Mouse (Mus musculus): Measurements from ENCODE around the gene Vmac. TPM values are rescaled to one million over a fixed set of nuclear protein-coding genes. Genes with fewer than 3 reads are reported as not detected.

The Vmac gene
- polyA plus RNA-seq, 1 experiment from 2014 or later = 31.3 TPM

GRCm38 (mm10) chr17:56688045-56688444 is 29.8 kb downstream of the Vmac start:
- Histone ChIP-seq H3K27ac (ENCODE audit: low read length) (no peak overlapping the region), H3K4me1 (ENCODE audit: control insufficient read depth, insufficient read depth, low read length) (0 out of 2 replicates have a peak, but pooled peaks cover under 1% of the 10 kb centered on the region), H3K36me3 (ENCODE audit: control insufficient read depth, insufficient read depth, low read length) (peaks cover 65% of the 10 kb centered on the region), H3K27me3 (ENCODE audit: control insufficient read depth, insufficient read depth, low read length) (no peaks in the 10 kb centered on the region), H3K9ac (replicated peaks; ENCODE audit: low read depth, low read length) (no peak overlapping the region), H3K9me3 (ENCODE audit: control insufficient read depth, low read depth, low read length) (no peaks in the 10 kb centered on the region), H3K4me2 (replicated peaks; ENCODE audit: low read depth, low read length) (no peak overlapping the region), H3K4me3 (ENCODE audit: low read depth, low read length) (no peak overlapping the region)
- ATAC-seq (ENCODE audit: insufficient number of reproducible peaks, insufficient read depth, low FRiP score, low read depth) = no peak

DNA sequence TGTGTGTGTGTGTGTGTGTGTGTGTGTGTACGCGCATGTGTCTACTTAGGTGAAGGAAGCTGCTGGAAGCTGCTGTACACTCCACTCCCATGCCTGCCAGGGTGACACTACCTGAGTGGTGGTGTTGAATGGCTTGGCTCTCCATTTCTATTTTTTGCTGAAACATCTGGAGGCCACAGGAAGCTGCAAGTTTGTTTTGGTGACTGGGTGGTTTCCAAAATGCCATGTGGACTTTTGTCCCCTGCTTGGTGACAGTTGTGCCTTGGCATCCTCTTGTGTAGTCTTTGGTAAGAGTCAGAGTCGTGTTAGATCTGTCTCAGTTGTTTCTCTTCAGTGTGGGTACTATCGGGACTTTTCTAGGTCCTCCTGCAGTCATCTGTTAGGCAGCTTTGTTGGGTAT is 31.0 kb downstream of the Vmac start:
- Histone ChIP-seq H3K27me3 (ENCODE audit: control insufficient read depth, insufficient read depth, low read length) (no peaks in the 10 kb centered on the region), H3K4me3 (ENCODE audit: low read depth, low read length) (no peak overlapping the region), H3K4me1 (ENCODE audit: control insufficient read depth, insufficient read depth, low read length) (no peaks in the 10 kb centered on the region), H3K9me3 (ENCODE audit: control insufficient read depth, low read depth, low read length) (no peaks in the 10 kb centered on the region), H3K9ac (replicated peaks; ENCODE audit: low read depth, low read length) (no peak overlapping the region), H3K27ac (ENCODE audit: low read length) (no peak overlapping the region), H3K4me2 (replicated peaks; ENCODE audit: low read depth, low read length) (no peak overlapping the region), H3K36me3 (ENCODE audit: control insufficient read depth, insufficient read depth, low read length) (peaks cover 61% of the 10 kb centered on the region)
- no peak for ATAC-seq (ENCODE audit: insufficient number of reproducible peaks, insufficient read depth, low FRiP score, low read depth)
- 85% methylated on average over 4 of the region's 4 CpGs for WGBS

- Histone ChIP-seq H3K27me3 (ENCODE audit: control insufficient read depth, insufficient read depth, low read length) (no peaks in the 10 kb centered on the region), H3K4me2 (replicated peaks; ENCODE audit: low read depth, low read length) (no peak overlapping the region), H3K4me3 (ENCODE audit: low read depth, low read length) (no peak overlapping the region), H3K27ac (ENCODE audit: low read length) (no peak overlapping the region), H3K36me3 (ENCODE audit: control insufficient read depth, insufficient read depth, low read length) (peaks cover 53% of the 10 kb centered on the region), H3K4me1 (ENCODE audit: control insufficient read depth, insufficient read depth, low read length) (no peaks in the 10 kb centered on the region), H3K9ac (replicated peaks; ENCODE audit: low read depth, low read length) (no peak overlapping the region), H3K9me3 (ENCODE audit: control insufficient read depth, low read depth, low read length) (no peaks in the 10 kb centered on the region)
- 92% methylated on average over 2 of the region's 2 CpGs for WGBS
- ATAC-seq (ENCODE audit: insufficient number of reproducible peaks, insufficient read depth, low FRiP score, low read depth) = no peak
Observed at GRCm38 (mm10) chr17:56684649-56685048, 33.2 kb downstream of the Vmac start.

DNA sequence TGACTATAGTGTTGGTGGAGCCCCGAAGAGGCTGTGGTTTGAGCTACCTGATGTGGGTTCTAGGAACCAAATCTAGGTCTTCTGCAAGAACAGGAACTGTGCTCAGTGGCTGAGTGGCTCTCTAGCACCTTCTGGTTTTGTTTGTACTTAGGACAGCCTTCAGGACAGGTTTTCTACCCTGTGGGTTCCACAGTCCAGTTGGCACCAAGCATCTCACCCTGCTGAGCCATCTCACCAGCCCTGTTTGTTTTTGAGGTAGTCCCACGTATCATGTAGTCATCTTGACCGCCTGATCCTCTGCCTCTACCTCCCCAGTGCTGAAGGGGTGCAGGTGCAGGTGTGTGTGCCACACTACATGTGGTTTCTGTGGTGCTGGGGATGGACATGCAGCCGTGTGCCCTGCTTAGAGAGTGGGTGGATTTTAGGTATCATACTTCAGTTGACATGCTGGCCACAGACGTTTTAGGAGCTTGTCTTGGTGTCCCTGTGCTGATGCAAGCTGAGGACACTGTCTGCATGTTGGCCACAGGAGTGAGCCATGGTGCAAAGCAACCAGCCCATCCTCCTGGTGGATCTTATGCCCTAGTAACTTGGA is 34.2 kb downstream of the Vmac start:
- peaks cover 50% of the 10 kb centered on the region for H3K36me3 ChIP-seq (ENCODE audit: control insufficient read depth, insufficient read depth, low read length)
- no peak for ATAC-seq (ENCODE audit: insufficient number of reproducible peaks, insufficient read depth, low FRiP score, low read depth)
- no peaks in the 10 kb centered on the region for H3K4me1 ChIP-seq (ENCODE audit: control insufficient read depth, insufficient read depth, low read length)
- no peak overlapping the region for H3K4me3 ChIP-seq (ENCODE audit: low read depth, low read length)
- H3K27me3 ChIP-seq (ENCODE audit: control insufficient read depth, insufficient read depth, low read length) = no peaks in the 10 kb centered on the region
- no peak overlapping the region for H3K4me2 ChIP-seq (replicated peaks; ENCODE audit: low read depth, low read length)
- no peaks in the 10 kb centered on the region for H3K9me3 ChIP-seq (ENCODE audit: control insufficient read depth, low read depth, low read length)
- H3K9ac ChIP-seq (replicated peaks; ENCODE audit: low read depth, low read length) = no peak overlapping the region
- WGBS = 81% methylated on average over 5 of the region's 5 CpGs
- no peak overlapping the region for H3K27ac ChIP-seq (ENCODE audit: low read length)

GRCm38 (mm10) chr17:56682880-56683279 is 34.9 kb downstream of the Vmac start:
- H3K27me3 ChIP-seq (ENCODE audit: control insufficient read depth, insufficient read depth, low read length) = no peaks in the 10 kb centered on the region
- H3K4me3 ChIP-seq (ENCODE audit: low read depth, low read length) = no peak overlapping the region
- H3K9ac ChIP-seq (replicated peaks; ENCODE audit: low read depth, low read length) = no peak overlapping the region
- no peak for ATAC-seq (ENCODE audit: insufficient number of reproducible peaks, insufficient read depth, low FRiP score, low read depth)
- peaks cover 45% of the 10 kb centered on the region for H3K36me3 ChIP-seq (ENCODE audit: control insufficient read depth, insufficient read depth, low read length)
- H3K9me3 ChIP-seq (ENCODE audit: control insufficient read depth, low read depth, low read length) = no peaks in the 10 kb centered on the region
- WGBS = 54% methylated on average over 3 of the region's 3 CpGs
- no peak overlapping the region for H3K4me2 ChIP-seq (replicated peaks; ENCODE audit: low read depth, low read length)
- no peaks in the 10 kb centered on the region for H3K4me1 ChIP-seq (ENCODE audit: control insufficient read depth, insufficient read depth, low read length)
- no peak overlapping the region for H3K27ac ChIP-seq (ENCODE audit: low read length)

DNA sequence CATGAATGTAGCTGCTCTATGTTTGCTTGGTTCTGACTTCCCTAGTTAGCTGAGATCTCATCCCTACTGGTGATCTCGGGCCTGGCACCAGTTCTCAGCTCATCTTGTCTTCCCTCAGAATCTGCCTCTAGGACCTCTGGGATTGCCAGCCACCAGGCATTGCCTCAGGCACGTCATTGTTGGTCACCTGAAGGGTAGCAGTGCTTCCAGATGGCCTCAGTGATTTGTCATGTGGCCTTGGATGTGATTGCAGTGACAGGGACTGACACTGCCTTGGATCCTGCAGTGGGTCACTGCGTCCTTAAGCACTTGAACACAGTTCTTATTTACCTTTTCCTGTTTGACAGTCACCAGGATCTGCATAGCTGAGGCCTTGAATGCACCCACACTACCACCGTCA is 36.0 kb downstream of the Vmac start:
- H3K36me3 ChIP-seq (ENCODE audit: control insufficient read depth, insufficient read depth, low read length) = peaks cover 43% of the 10 kb centered on the region
- H3K9me3 ChIP-seq (ENCODE audit: control insufficient read depth, low read depth, low read length) = no peaks in the 10 kb centered on the region
- H3K27me3 ChIP-seq (ENCODE audit: control insufficient read depth, insufficient read depth, low read length) = no peaks in the 10 kb centered on the region
- no peak overlapping the region for H3K27ac ChIP-seq (ENCODE audit: low read length)
- H3K9ac ChIP-seq (replicated peaks; ENCODE audit: low read depth, low read length) = no peak overlapping the region
- H3K4me3 ChIP-seq (ENCODE audit: low read depth, low read length) = no peak overlapping the region
- H3K4me1 ChIP-seq (ENCODE audit: control insufficient read depth, insufficient read depth, low read length) = no peaks in the 10 kb centered on the region
- 76% methylated on average over 4 of the region's 4 CpGs for WGBS
- H3K4me2 ChIP-seq (replicated peaks; ENCODE audit: low read depth, low read length) = no peak overlapping the region
- no peak for ATAC-seq (ENCODE audit: insufficient number of reproducible peaks, insufficient read depth, low FRiP score, low read depth)

DNA sequence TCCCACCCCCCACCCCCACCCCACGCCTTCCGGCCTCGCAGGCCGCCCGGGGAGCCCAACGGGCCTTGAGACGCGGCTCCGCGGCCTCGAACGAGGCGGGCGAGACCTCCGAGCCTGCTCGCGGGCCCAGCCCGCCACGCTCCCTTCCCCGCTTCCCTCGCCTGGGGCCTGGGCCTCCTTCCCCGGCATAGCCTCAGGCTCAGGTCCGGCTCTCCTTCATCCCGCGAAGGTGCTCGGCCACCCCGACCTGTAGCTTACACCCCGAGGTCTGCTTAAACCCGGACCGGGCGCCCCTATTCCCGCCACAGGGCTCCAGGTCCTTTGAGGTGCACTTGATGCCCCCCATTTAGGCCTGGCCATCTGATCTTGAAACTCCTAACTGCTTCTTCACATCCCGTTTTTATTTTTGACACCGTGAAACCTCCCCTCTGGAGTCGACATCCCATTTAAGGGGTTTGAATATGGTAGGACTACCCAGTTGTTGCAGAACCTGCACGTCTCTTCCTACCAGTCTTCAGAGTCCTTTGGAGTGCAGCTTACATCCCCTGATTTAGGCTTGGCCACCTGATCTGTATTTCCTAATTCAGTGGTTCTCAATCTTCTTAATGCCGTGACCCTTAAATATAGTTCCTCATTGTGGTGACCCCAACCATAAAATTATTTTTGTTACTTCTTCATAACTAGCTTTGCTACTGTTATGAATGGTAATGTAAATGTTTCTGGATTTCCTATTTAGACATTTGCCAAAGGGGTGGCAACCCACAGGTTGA is 44.0 kb downstream of the Vmac start:
- H3K9me3 ChIP-seq (ENCODE audit: control insufficient read depth, low read depth, low read length) = no peaks in the 10 kb centered on the region
- peaks cover 12% of the 10 kb centered on the region for H3K4me1 ChIP-seq (ENCODE audit: control insufficient read depth, insufficient read depth, low read length)
- peak overlapping the region; percentile 86 for H3K27ac ChIP-seq (ENCODE audit: low read length)
- H3K4me2 ChIP-seq (replicated peaks; ENCODE audit: low read depth, low read length) = peak overlapping the region; percentile 49
- no peak for ATAC-seq (ENCODE audit: insufficient number of reproducible peaks, insufficient read depth, low FRiP score, low read depth)
- H3K27me3 ChIP-seq (ENCODE audit: control insufficient read depth, insufficient read depth, low read length) = no peaks in the 10 kb centered on the region
- H3K36me3 ChIP-seq (ENCODE audit: control insufficient read depth, insufficient read depth, low read length) = peaks cover 18% of the 10 kb centered on the region; the same call in 1 of the 2 replicates
- WGBS = 1% methylated on average over 37 of the region's 37 CpGs
- peak overlapping the region; percentile 96 for H3K4me3 ChIP-seq (ENCODE audit: low read depth, low read length)
- peak overlapping the region; percentile 97 for H3K9ac ChIP-seq (replicated peaks; ENCODE audit: low read depth, low read length)

- WGBS = 1% methylated on average over 62 of the region's 66 CpGs
- Histone ChIP-seq H3K27me3 (ENCODE audit: control insufficient read depth, insufficient read depth, low read length) (no peaks in the 10 kb centered on the region), H3K9ac (replicated peaks; ENCODE audit: low read depth, low read length) (peak within 1 kb of the TSS; percentile 97), H3K4me1 (ENCODE audit: control insufficient read depth, insufficient read depth, low read length) (peaks cover 12% of the 10 kb centered on the region), H3K27ac (ENCODE audit: low read length) (peak within 1 kb of the TSS; percentile 86), H3K4me3 (ENCODE audit: low read depth, low read length) (peak within 1 kb of the TSS; percentile 96), H3K9me3 (ENCODE audit: control insufficient read depth, low read depth, low read length) (no peaks in the 10 kb centered on the region), H3K4me2 (replicated peaks; ENCODE audit: low read depth, low read length) (peak within 1 kb of the TSS; percentile 53), H3K36me3 (ENCODE audit: control insufficient read depth, insufficient read depth, low read length) (peaks cover 16% of the 10 kb centered on the region; the same call in 1 of the 2 replicates)
- ATAC-seq (ENCODE audit: insufficient number of reproducible peaks, insufficient read depth, low FRiP score, low read depth) = peak; percentile 90
Observed at GRCm38 (mm10) chr17:56672941-56673646, 44.7 kb downstream of the Vmac start, which contains the start of gene Ranbp3. TSS of gene Ranbp3 (plus strand) at chr17:56673294.

All from stomach, embryonic 14.5 days (tissue).